Mouse (Mus musculus) CH12.LX (cell line): ENCODE data around the gene Gls2. TPM values are rescaled to one million over a fixed set of nuclear protein-coding genes. Genes with fewer than 3 reads are reported as not detected.
A peak's percentile ranks its signal among the peaks of the same experiment; 100 is the strongest.

Source experiments
- DNase-seq: peaks from one replicate; pipeline ENCODE4 v3.0.0-alpha.2; 2013; ENCODE audit errors: extremely low read depth
- H3K27ac ChIP-seq: 2 replicates; pipeline ENCODE4 v1.5.1; 2012; ENCODE audit warnings: low read depth, mild to moderate bottlenecking, control low read depth, moderate library complexity; ENCODE audit not compliant: insufficient read depth
- H3K27me3 ChIP-seq: replicated peaks from 2 replicates; pipeline ENCODE3; 2012; ENCODE audit warnings: inconsistent platforms
- H3K36me3 ChIP-seq, 2 experiments: replicated peaks in 1 of 2; 2 replicates each; pipeline versions ENCODE3 to v1.6.1; 2012; ENCODE audit warnings: inconsistent platforms in 1 of 2, low read length in 1 of 2, mild to moderate bottlenecking in 1 of 2, mixed read lengths in 1 of 2, moderate library complexity in 1 of 2; ENCODE audit not compliant: control insufficient read depth in 1 of 2, insufficient read depth in 1 of 2
- H3K4me1 ChIP-seq, 2 experiments: 2 replicates each; pipeline ENCODE4 v1.6.1; 2012; ENCODE audit warnings: inconsistent platforms in 1 of 2, moderate library complexity in 1 of 2; ENCODE audit not compliant: insufficient read depth in 2 of 2, control insufficient read depth in 1 of 2
- H3K4me2 ChIP-seq: 2 replicates; pipeline ENCODE4 v1.6.1; 2012; ENCODE audit warnings: low read depth, mild to moderate bottlenecking, control low read depth; ENCODE audit not compliant: poor library complexity, insufficient read depth, severe bottlenecking
- H3K4me3 ChIP-seq, 3 experiments: fragments of 150-350 bp in 1 of 3; sonication (generic) in 1 of 3; replicated peaks in 1 of 3; 2 replicates each; pipeline versions ENCODE3 to v1.5.1; 2011 to 2012; ENCODE audit warnings: low read depth in 2 of 3, low read length in 2 of 3, mild to moderate bottlenecking in 2 of 3, moderate library complexity in 2 of 3, control low read depth in 1 of 3, improper control_type of control experiment in 1 of 3, inconsistent platforms in 1 of 3, mixed read lengths in 1 of 3; ENCODE audit not compliant: poor library complexity in 1 of 3
- H3K79me2 ChIP-seq: replicated peaks from 2 replicates; pipeline ENCODE4 v1.6.1; 2012; ENCODE audit warnings: mild to moderate bottlenecking, moderate library complexity; ENCODE audit not compliant: control insufficient read depth, poor library complexity, insufficient read depth, severe bottlenecking; ENCODE audit errors: extremely low read depth
- H3K9ac ChIP-seq: 2 replicates; pipeline ENCODE4 v1.6.1; 2012; ENCODE audit warnings: low read depth, mild to moderate bottlenecking, control low read depth, moderate library complexity; ENCODE audit not compliant: insufficient read depth
- H3K9me3 ChIP-seq: replicated peaks from 2 replicates; pipeline ENCODE3; 2012; ENCODE audit warnings: low read length, inconsistent platforms, mixed read lengths
- BHLHE40 ChIP-seq: IDR thresholded peaks from 2 replicates; pipeline ENCODE4 v1.6.1; 2011; ENCODE audit warnings: mild to moderate bottlenecking, low read depth, low read length, improper control_type of control experiment
- CHD1 ChIP-seq: IDR thresholded peaks from 2 replicates; pipeline ENCODE4 v1.6.1; 2012; ENCODE audit warnings: low read depth, low read length, improper control_type of control experiment, inconsistent platforms
- CHD2 ChIP-seq: IDR thresholded peaks from 2 replicates; pipeline ENCODE4 v1.6.1; 2011; ENCODE audit warnings: low read length, improper control_type of control experiment
- CTCF ChIP-seq, 2 experiments: IDR thresholded peaks in 1 of 2; conservative IDR thresholded peaks in 1 of 2; 2 replicates each; pipeline ENCODE4 v1.5.1; 2011 to 2012; ENCODE audit warnings: low read depth in 2 of 2, low read length in 2 of 2, improper control_type of control experiment in 1 of 2, inconsistent platforms in 1 of 2, mild to moderate bottlenecking in 1 of 2, moderate library complexity in 1 of 2
- E2F4 ChIP-seq: IDR thresholded peaks from 2 replicates; pipeline ENCODE4 v1.6.1; 2011; ENCODE audit warnings: low read depth, low read length, improper control_type of control experiment; ENCODE audit not compliant: insufficient replicate concordance
- EP300 ChIP-seq: IDR thresholded peaks from 2 replicates; pipeline ENCODE4 v1.6.1; 2011; ENCODE audit warnings: low read length, improper control_type of control experiment
- ETS1 ChIP-seq: conservative IDR thresholded peaks from 2 replicates; pipeline ENCODE4 v1.6.1; 2012; ENCODE audit warnings: low read depth, mild to moderate bottlenecking, inconsistent platforms, low read length, improper control_type of control experiment, moderate library complexity
- GABPA ChIP-seq: IDR thresholded peaks from 2 replicates; pipeline ENCODE4 v1.6.1; 2012; ENCODE audit warnings: low read depth, low read length, improper control_type of control experiment, inconsistent platforms; ENCODE audit not compliant: insufficient replicate concordance
- HCFC1 ChIP-seq: IDR thresholded peaks from 2 replicates; pipeline ENCODE4 v1.6.1; 2012; ENCODE audit warnings: low read depth, mild to moderate bottlenecking, inconsistent platforms, low read length, improper control_type of control experiment
- IRF4 ChIP-seq: IDR thresholded peaks from 2 replicates; pipeline ENCODE4 v1.6.1; 2014; ENCODE audit warnings: low read depth, mild to moderate bottlenecking, inconsistent platforms, low read length, improper control_type of control experiment
- JUN ChIP-seq: IDR thresholded peaks from 2 replicates; pipeline ENCODE4 v1.6.1; 2011; ENCODE audit warnings: low read depth, mild to moderate bottlenecking, low read length, improper control_type of control experiment, moderate library complexity; ENCODE audit not compliant: insufficient read depth
- KAT2A ChIP-seq: IDR thresholded peaks from 2 replicates; pipeline ENCODE4 v1.6.1; 2012; ENCODE audit warnings: low read length, improper control_type of control experiment, inconsistent platforms; ENCODE audit not compliant: insufficient replicate concordance
- MAX ChIP-seq: IDR thresholded peaks from 2 replicates; pipeline ENCODE4 v1.6.1; 2011; ENCODE audit warnings: low read length, improper control_type of control experiment
- MXI1 ChIP-seq: IDR thresholded peaks from 2 replicates; pipeline ENCODE4 v1.6.1; 2011; ENCODE audit warnings: mild to moderate bottlenecking, low read depth, low read length, improper control_type of control experiment
- NELFE ChIP-seq: IDR thresholded peaks from 2 replicates; pipeline ENCODE4 v1.6.1; 2011; ENCODE audit warnings: low read depth, low read length, improper control_type of control experiment
- NRF1 ChIP-seq: IDR thresholded peaks from 2 replicates; pipeline ENCODE4 v1.6.1; 2014; ENCODE audit warnings: low read depth, mild to moderate bottlenecking, inconsistent platforms, low read length, improper control_type of control experiment, moderate library complexity
- PAX5 ChIP-seq: IDR thresholded peaks from 2 replicates; pipeline ENCODE4 v1.6.1; 2012; ENCODE audit warnings: low read length, inconsistent platforms, mixed read lengths
- POLR2A ChIP-seq: IDR thresholded peaks from 2 replicates; pipeline ENCODE4 v1.6.1; 2011; ENCODE audit warnings: low read depth, mild to moderate bottlenecking, improper control_type of control experiment, low read length
- POLR2AphosphoS2 ChIP-seq: IDR thresholded peaks from 2 replicates; pipeline ENCODE4 v1.6.1; 2011; ENCODE audit warnings: low read depth, low read length, improper control_type of control experiment
- RAD21 ChIP-seq: IDR thresholded peaks from 2 replicates; pipeline ENCODE4 v1.6.1; 2011; ENCODE audit warnings: low read depth, mild to moderate bottlenecking, low read length, improper control_type of control experiment, moderate library complexity
- RCOR1 ChIP-seq: conservative IDR thresholded peaks from 2 replicates; pipeline ENCODE4 v1.6.1; 2012; ENCODE audit warnings: low read depth, mild to moderate bottlenecking, inconsistent platforms, low read length, improper control_type of control experiment
- SIN3A ChIP-seq: IDR thresholded peaks from 2 replicates; pipeline ENCODE4 v1.6.1; 2012; ENCODE audit warnings: low read length, improper control_type of control experiment, inconsistent platforms
- SMC3 ChIP-seq: IDR thresholded peaks from 2 replicates; pipeline ENCODE4 v1.6.1; 2011; ENCODE audit warnings: low read depth, low read length, improper control_type of control experiment
- TBP ChIP-seq: conservative IDR thresholded peaks from 2 replicates; pipeline ENCODE4 v1.6.1; 2011; ENCODE audit warnings: low read depth, low read length, improper control_type of control experiment
- UBTF ChIP-seq: IDR thresholded peaks from 2 replicates; pipeline ENCODE4 v1.6.1; 2012; ENCODE audit warnings: low read depth, mild to moderate bottlenecking, inconsistent platforms, low read length, improper control_type of control experiment, moderate library complexity
- ZKSCAN1 ChIP-seq: IDR thresholded peaks from 2 replicates; pipeline ENCODE4 v1.6.1; 2012; ENCODE audit warnings: low read depth, inconsistent platforms, low read length, improper control_type of control experiment, borderline replicate concordance
- ZMIZ1 ChIP-seq: IDR thresholded peaks from 2 replicates; pipeline ENCODE4 v1.6.1; 2012; ENCODE audit warnings: low read depth, mild to moderate bottlenecking, inconsistent platforms, low read length, improper control_type of control experiment
- ZNF384 ChIP-seq: IDR thresholded peaks from 2 replicates; pipeline ENCODE4 v1.6.1; 2012; ENCODE audit warnings: low read depth, low read length, improper control_type of control experiment, inconsistent platforms
- dilution Hi-C: fragments of 300-500 bp; cut with MboI; formaldehyde crosslinking; loops from 2 replicates; pipeline ENCODE4 v1.14.3; 2020; ENCODE audit warnings: low sequenced_read_pairs; ENCODE audit not compliant: extremely low pct_unique_long_range_greater_than_20kb, extremely low pct_ligation_motif_present
- in situ Hi-C: fragments of 300-500 bp; cut with MboI; formaldehyde crosslinking; loops from 3 replicates; pipeline ENCODE4 v1.14.3; 2019; ENCODE audit warnings: low sequenced_read_pairs, low pct_ligation_motif_present, low pct_unique_long_range_greater_than_20kb, mixed read lengths
- polyA plus RNA-seq: library from polyadenylated mRNA; unstranded; fragments of >175 nt; gene quantifications from 2 replicates; pipeline ENCODE4 v1.2.1, GENCODE M21; 2012; ENCODE audit warnings: low read depth; ENCODE audit not compliant: insufficient read length
- total RNA-seq, 2 experiments: library from RNA; depleted of rRNA; stranded (reverse); fragments of 300-350 nt in 1 of 2; fragments of >200 nt in 1 of 2; gene quantifications; 2 replicates each; pipeline ENCODE4 v1.2.3; 2012 to 2014

Gls2 gene
- total and polyA plus RNA-seq, 3 experiments = 0.86 to 2.2 (median 1.9) TPM

DNA sequence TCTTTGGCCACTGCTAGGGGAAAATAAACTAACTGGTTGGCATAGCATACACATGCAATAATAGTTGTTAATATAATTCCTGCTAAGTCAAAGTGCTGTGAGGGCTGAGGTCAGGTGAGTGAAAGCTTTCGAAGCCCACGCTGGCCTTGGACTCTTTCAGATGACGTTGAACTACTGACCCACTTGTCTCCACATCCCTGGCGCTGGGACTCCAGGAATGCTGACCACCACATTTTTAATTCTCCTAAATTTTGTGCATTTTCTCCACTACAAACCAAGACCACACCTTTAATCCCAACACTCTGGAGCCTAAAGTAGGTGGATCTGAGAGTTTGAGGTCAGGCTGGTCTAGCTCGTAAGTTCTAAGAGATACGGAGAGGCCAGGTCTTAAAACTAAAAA is 1.1 kb upstream of the Gls2 start:
- no peak overlapping the region for H3K4me2 ChIP-seq
- in situ Hi-C loops = loop anchor here (5.0 to 25.0 kb wide), 2 partner anchors 101 to 256 kb away; partner anchors contain the start of gene Baz2a
- no peak overlapping the region for H3K9ac ChIP-seq

DNA sequence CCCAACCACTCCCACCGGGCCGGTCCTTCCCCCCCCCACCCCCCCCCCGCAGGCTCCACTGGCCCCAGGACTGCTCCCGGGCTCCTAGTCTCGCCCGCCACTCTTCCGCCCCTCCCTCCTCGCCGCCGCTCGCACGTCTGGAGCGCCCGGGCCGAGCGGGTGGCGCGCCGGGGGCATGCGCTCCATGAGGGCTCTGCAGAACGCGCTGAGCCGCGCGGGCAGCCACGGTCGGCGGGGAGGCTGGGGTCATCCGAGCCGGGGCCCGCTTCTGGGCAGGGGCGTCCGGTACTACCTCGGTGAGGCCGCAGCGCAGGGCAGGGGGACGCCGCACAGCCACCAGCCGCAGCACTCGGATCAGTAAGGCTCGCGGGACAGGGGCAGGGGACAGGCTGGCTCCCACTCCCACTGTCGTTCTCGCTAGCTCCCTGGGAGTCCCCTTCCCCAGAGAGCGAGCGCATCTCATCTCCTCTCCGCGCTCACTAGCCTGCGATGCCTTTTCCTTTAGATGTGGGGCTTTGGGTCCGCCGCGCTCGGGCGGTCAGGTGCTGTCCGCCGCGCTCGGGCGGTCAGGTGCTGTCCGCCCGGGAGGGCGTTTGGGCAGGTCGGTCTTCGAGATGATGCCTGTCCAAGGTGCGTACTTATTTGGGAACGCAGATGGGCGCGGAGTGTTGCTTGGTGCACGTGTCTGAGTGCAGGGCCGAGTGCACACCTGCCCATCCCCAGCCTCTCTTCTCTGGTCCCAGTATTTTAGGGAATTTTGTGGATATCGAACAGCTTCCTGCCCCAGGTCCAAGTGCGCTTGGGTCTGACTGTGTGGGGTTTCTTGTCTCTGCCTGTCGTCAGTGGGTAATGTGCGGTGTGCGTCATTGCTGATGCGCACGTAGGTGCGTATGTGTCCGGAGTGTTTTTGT is 549 bp downstream of the Gls2 start:
- Histone ChIP-seq H3K27ac (no peak overlapping the region), H3K9me3 (no peaks in the 10 kb centered on the region), H3K79me2 (no peaks in the 10 kb centered on the region), H3K4me1 (peaks cover 7 to 13% of the 10 kb centered on the region in 2 experiments; a peak in 3 of 4 replicates), H3K9ac (0 out of 2 replicates have a peak overlapping the region, but pooled peaks have one; percentile 1), H3K36me3 (no peaks in the 10 kb centered on the region), H3K4me3 (peak overlapping the region; percentile 34 to 64 (median 59)), H3K4me2 (peak overlapping the region; percentile 49), H3K27me3 (peaks cover 15% of the 10 kb centered on the region)
- in situ Hi-C loops (loop anchor here (5.0 to 25.0 kb wide), 2 partner anchors 103 to 258 kb away; partner anchors contain the start of gene Baz2a), dilution Hi-C loops (no loop called here)
- TF ChIP-seq E2F4 (no peak), CTCF (conservative IDR thresholded peaks at IDR 0.05 in 1 of 2, IDR thresholded peaks at IDR 0.05 in 1 of 2; ENCODE audit: low read depth in 2 of 2, low read length in 2 of 2) (no peak), GABPA (no peak), BHLHE40 (peak; percentile 30; the same call in 1 of the 2 replicates), ZKSCAN1 (no peak), EP300 (no peak), POLR2AphosphoS2 (no peak), SIN3A (no peak), TBP (no peak), POLR2A (no peak), PAX5 (no peak), MXI1 (0 out of 2 replicates have a peak, but pooled peaks have one; percentile 4), ZMIZ1 (no peak), KAT2A (no peak), JUN (no peak), CHD2 (no peak), RAD21 (no peak), ZNF384 (no peak), MAX (no peak), UBTF (no peak), NRF1 (peak; percentile 50), SMC3 (no peak)
- DNase-seq = no peak

More for the DNA sequence above, 1.1 kb upstream of the Gls2 start:
- H3K4me1 ChIP-seq = peaks cover 8 to 16% of the 10 kb centered on the region in 2 experiments; a peak in 3 of 4 replicates
- H3K79me2 ChIP-seq = no peaks in the 10 kb centered on the region
- H3K27ac ChIP-seq = no peak overlapping the region
- TF ChIP-seq IRF4 (no peak), ZMIZ1 (no peak), PAX5 (no peak), SIN3A (no peak), RCOR1 (no peak), SMC3 (no peak), CHD1 (no peak), ZKSCAN1 (no peak), HCFC1 (no peak), NELFE (no peak), ETS1 (no peak)
- no peak overlapping the region for H3K4me3 ChIP-seq
- H3K27me3 ChIP-seq = peaks cover 15% of the 10 kb centered on the region
- no peaks in the 10 kb centered on the region for H3K9me3 ChIP-seq
- dilution Hi-C loops = no loop called here
- no peak for DNase-seq
- H3K36me3 ChIP-seq = no peaks in the 10 kb centered on the region
